Mouse (Mus musculus) layer of hippocampus, adult 9-11 months (tissue): ENCODE results near the gene Arl8b.
A peak's percentile ranks its signal among the peaks of the same experiment; 100 is the strongest.

Source experiments
- DNase-seq: peaks from one replicate; pipeline ENCODE4 v3.0.0; 2022

Arl8b gene

GRCm38 (mm10) chr6:108782526-108783183, at the start of gene Arl8b:
Gene Arl8b (plus strand): TSS chr6:108783099.
- peak; percentile 93 for DNase-seq

DNA sequence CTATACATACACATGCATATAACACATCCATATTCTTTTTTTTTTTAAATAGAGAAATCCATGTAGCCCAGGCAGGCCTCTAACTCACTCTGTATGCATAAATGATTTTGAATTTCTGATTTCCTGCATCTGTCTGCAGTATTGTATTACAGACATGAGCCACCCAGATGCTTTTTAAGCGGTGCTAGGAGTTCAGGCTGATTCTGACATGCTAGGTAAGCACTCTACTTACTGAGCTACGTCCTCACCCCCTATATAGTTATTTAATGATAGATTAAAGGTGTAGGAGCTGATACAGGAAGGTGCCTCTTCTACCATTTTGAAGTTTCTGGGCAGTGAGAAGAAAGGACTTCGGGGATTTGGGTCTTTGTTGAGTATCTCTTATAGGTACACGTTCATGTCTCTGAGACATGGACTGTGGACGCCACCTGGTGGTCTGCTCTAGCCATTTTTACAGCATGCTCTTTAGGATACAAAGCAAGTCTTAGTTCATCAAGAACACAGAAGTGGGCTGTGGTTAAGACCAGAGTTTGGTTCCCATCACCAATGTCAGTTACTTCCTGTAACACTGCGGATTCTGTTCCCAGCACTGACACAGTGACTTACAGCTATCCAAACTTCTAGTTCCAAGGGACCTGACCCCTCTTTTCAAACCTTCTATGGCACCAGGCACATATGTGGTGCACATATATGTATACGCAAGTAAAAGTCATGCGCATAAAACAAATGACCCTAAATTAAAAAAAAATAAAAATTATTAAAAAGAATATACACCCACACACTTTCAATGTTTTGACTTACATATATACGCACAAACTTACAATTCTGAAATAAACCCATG, 46.8 kb upstream of the Arl8b start:
- DNase-seq: peak; percentile 79

GRCm38 (mm10) chr6:108738463-108739203, 44.3 kb upstream of the Arl8b start:
- DNase-seq: peak; percentile 88

GRCm38 (mm10) chr6:108740579-108740978, 42.3 kb upstream of the Arl8b start:
- no peak for DNase-seq

DNA sequence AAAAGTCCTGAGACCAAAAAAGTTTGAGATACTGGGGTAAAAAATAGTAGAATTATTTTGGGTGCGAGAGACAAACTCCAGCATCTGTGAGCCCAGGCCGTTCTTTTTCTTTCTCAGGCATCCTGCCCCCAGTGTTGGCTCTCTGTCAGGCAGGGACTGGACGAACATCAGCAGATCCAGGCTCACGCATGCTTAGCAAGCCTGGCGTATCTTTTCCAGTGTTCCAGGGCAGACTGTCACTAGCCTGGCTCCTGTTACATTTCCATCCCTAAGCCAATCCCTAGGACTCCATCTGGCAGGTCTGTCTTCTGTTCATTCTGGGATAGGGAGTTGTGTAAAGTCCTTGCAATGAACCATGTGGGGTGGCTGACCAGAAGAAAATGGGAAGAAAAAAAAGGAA, 39.2 kb upstream of the Arl8b start:
- no peak for DNase-seq

DNA sequence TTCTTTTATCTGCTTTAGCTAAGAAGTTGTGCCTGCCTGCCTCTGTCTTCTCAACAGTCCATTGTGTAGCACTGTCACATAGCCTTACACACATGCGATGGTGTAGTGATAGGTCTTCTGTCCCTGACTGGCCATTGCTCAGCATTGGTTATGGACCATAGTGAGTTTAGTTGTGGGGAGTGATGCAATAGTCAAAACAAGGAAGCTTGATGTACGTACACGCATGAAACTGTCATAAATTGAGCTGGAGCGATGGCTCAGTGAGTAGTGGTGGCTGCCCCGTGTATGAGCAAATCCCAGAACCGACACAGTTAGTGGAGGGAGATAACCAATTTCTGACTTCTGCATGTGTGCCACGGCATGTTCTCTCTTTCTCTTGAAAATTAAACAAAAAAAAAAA, 31.6 kb upstream of the Arl8b start:
- DNase-seq: no peak

- DNase-seq: peak; percentile 48
Measured at GRCm38 (mm10) chr6:108752395-108752794, 30.5 kb upstream of the Arl8b start.

DNA sequence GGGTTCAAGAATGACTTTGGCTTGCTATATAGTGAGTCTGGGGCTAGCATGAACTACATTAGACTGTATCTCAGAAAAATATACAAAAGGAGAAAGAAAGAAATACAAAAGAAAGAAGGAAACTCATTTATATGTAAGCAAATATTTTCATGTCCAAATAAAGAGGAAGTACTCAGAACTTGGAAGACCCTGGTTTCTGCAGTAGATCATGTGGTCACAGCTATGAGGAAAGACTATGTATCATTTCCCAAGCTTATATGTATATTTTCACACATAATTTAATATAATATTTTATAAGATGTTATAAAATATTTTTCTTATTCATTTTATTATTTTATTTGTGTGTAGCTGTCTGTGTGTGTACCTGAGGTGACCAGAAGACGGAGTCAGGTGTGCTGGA, 29.4 kb upstream of the Arl8b start:
- DNase-seq: no peak

DNA sequence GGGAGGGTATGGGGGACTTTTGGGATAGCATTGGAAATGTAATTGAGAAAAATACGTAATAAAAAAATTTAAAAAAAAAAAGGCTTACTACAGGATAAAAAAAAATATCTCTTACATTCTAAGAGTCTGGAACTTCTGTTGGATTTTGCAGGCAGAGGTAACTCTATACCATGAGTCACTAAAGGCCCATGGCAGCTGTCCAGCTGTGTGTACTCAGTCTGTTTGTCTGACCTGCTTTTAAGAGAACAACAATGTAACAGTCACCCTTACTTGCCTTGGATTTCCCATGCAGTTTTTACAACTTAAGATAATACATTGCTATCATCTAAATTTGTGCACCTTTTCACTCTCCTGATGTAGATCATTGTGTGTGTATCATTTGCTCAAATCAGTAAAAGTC, 28.5 kb upstream of the Arl8b start:
- DNase-seq: no peak

- no peak for DNase-seq
Measured at GRCm38 (mm10) chr6:108755936-108756335, 27.0 kb upstream of the Arl8b start.

- no peak for DNase-seq
Measured at GRCm38 (mm10) chr6:108758997-108759697, 23.8 kb upstream of the Arl8b start.

GRCm38 (mm10) chr6:108759698-108760039, 23.2 kb upstream of the Arl8b start:
- no peak for DNase-seq

GRCm38 (mm10) chr6:108770880-108771279, 12.0 kb upstream of the Arl8b start:
- DNase-seq: no peak

DNA sequence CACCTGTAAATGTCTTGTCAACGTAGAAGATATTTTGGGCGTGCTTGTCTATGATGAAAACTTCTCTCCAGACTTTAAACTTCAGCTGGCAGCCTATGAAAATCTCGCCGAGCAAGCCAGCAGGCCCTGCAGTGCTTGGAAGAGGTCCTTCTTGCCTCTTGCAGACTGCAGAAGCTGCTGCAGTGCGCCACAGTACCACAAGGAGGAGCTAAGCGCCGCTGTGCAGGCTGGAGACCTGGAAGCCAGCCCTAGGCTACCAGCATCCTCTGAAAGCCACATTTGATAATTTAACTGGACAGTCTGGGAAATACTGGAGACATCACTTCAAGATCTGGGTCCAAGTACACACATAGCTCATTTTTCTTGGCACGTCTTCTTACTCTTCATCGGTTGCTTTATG, 10.0 kb upstream of the Arl8b start:
- peak; percentile 78 for DNase-seq

DNA sequence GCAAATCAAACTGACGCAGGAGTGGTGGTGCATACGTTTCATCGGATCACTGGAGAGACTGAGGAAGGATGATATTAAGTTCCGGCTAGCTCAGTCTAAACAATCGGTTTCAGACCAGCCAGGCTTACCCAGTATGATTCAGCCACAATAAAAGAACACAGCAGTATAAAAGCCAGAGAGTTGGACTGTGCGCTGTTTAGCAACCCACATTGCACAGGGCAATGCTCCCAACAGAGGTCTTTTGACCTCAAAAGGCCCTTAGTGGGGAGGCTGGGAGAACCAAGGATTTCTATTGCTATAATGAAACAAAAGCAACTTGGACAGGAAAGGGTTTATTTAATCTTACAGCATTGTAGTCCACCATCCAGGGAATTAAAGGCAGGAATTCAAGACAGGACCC, 9.4 kb upstream of the Arl8b start:
- no peak for DNase-seq

- no peak for DNase-seq
Measured at GRCm38 (mm10) chr6:108776274-108776673, 6.6 kb upstream of the Arl8b start.

GRCm38 (mm10) chr6:108777560-108778287, 5.2 kb upstream of the Arl8b start:
- DNase-seq: no peak

GRCm38 (mm10) chr6:108778399-108778798, 4.5 kb upstream of the Arl8b start:
- no peak for DNase-seq

DNA sequence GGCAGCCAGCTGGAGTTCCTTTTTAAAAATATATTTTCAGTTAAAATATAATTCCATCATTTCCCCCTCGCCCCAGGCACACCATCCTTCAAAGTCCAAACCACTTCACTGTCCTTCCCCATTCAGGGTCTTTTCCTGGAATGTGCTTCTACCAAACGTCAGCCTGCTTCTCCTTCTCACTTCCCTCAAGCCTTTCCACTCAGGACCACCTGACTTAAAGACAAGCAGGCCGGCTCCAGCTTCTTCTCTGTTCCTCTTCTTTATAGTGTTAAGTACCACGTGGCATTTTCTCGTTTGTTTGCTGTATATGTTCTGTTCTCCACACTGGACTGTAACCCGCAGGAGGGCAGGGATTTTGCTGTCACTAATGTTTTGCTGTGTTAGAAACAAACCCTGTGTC, 1.0 kb upstream of the Arl8b start:
- DNase-seq: peak; percentile 45

- peak; percentile 46 for DNase-seq
Measured at GRCm38 (mm10) chr6:108783184-108783881, 434 bp downstream of the Arl8b start.

GRCm38 (mm10) chr6:108784056-108784455, 1.2 kb downstream of the Arl8b start:
- DNase-seq: no peak

DNA sequence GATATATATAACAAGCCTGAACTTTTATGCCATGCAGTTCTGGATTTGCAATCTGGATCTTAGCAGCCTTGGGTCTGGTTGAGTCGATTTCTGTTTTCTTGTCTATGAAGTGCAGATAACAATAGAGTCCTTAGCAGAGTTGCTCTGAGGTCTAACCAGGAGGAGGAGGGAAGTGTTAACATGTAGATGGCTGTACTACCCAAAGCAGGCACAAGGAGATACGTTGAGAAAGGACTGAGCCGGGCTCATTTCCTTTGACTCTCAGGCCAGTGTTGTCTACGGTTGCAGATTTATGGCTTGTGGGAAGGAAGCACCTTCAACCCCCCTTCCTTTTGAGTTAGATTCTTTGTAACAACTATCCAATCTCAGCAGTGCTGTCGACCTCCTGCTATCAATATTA, 1.9 kb downstream of the Arl8b start:
- no peak for DNase-seq
